Mouse (Mus musculus): ENCODE measurements around the gene Maml3. TPM values are rescaled to one million over a fixed set of nuclear protein-coding genes. Genes with fewer than 3 reads are reported as not detected.

Gene Maml3
- polyA plus RNA-seq, 1 experiment from 2014 or later: 5.7 TPM

DNA sequence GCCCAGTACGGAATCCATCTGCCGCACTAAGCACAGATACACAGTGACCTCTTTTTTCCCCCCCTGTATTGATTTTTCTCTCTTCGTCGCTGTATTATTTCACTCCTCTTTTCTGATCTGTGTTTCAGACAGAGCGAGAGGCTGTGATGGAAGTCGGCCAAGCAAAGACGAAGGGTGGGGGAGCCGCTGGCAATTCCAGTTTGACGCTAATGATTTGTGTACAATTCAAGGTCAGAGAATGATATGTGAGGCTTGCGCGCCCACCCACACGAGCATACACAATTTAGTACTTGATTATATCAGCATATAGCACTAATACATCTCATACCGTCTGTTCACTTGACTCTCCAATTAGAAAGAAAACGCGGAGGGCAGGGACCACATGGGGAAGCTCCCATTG lies 271.9 kb downstream of the Maml3 start:
- H3K9me3 ChIP-seq (replicated peaks; ENCODE audit: control insufficient read depth, low read length, poor library complexity, severe bottlenecking): no peaks in the 10 kb centered on the region
- no peaks in the 10 kb centered on the region for H3K27me3 ChIP-seq (ENCODE audit: control insufficient read depth, insufficient read depth, low read depth, low read length)
- H3K4me2 ChIP-seq (ENCODE audit: low read length): no peak overlapping the region
- WGBS: 51% methylated on average over 15 of the region's 15 CpGs
- peak overlapping the region; percentile 61 for H3K27ac ChIP-seq (ENCODE audit: low read length)
- H3K9ac ChIP-seq (ENCODE audit: low read depth, low read length): no peak overlapping the region
- H3K4me3 ChIP-seq (ENCODE audit: low read depth, low read length): no peak overlapping the region
- peaks cover 8% of the 10 kb centered on the region; the same call in 1 of the 2 replicates for H3K4me1 ChIP-seq (ENCODE audit: control insufficient read depth, insufficient read depth, low read length)
- no peaks in the 10 kb centered on the region; the same call in 1 of the 2 replicates for H3K36me3 ChIP-seq (ENCODE audit: control insufficient read depth, insufficient read depth, low read length)
- ATAC-seq: 0 out of 2 replicates have a peak, but pooled peaks have one; percentile 13

DNA sequence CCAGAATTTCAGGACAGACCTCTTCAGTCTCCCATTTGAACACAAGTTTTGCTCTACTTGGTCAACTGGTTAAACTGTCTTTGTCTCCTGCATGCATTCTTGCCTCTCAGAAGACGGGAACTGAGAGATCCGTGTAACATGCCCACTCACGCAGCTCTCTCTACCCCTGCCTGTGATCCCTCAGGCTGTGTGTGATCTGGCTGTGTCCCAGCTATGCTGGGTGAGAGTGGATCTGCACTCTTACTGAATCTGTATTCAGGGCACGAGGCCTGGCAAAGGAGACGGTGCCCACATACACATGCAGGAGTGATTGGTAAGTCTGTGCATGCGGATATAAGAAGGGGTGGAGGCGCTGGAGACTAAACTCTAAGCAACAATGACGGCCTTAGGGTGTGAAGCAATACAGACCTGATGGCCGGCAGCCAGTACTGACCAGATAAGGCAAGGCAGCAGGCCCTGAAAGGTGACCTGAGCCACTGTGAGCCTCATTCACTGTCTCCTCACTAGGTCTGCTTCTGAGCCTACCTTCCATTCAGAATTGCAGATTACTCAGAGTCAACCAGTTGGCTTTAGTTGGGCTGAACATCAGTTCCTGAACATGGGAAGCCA lies 274.0 kb downstream of the Maml3 start:
- H3K4me3 ChIP-seq (ENCODE audit: low read depth, low read length): no peak overlapping the region
- no peak overlapping the region for H3K27ac ChIP-seq (ENCODE audit: low read length)
- 86% methylated on average over 9 of the region's 9 CpGs for WGBS
- no peak overlapping the region for H3K9ac ChIP-seq (ENCODE audit: low read depth, low read length)
- ATAC-seq: no peak
- H3K4me2 ChIP-seq (ENCODE audit: low read length): no peak overlapping the region
- no peaks in the 10 kb centered on the region; the same call in 1 of the 2 replicates for H3K36me3 ChIP-seq (ENCODE audit: control insufficient read depth, insufficient read depth, low read length)
- no peaks in the 10 kb centered on the region for H3K9me3 ChIP-seq (replicated peaks; ENCODE audit: control insufficient read depth, low read length, poor library complexity, severe bottlenecking)
- H3K27me3 ChIP-seq (ENCODE audit: control insufficient read depth, insufficient read depth, low read depth, low read length): no peaks in the 10 kb centered on the region
- H3K4me1 ChIP-seq (ENCODE audit: control insufficient read depth, insufficient read depth, low read length): peaks cover 8% of the 10 kb centered on the region; the same call in 1 of the 2 replicates

GRCm38 (mm10) chr3:51825530-51825929 lies 279.3 kb downstream of the Maml3 start:
- Histone ChIP-seq H3K4me1 (ENCODE audit: control insufficient read depth, insufficient read depth, low read length) (no peaks in the 10 kb centered on the region), H3K9me3 (replicated peaks; ENCODE audit: control insufficient read depth, low read length, poor library complexity, severe bottlenecking) (no peaks in the 10 kb centered on the region), H3K27me3 (ENCODE audit: control insufficient read depth, insufficient read depth, low read depth, low read length) (no peaks in the 10 kb centered on the region), H3K27ac (ENCODE audit: low read length) (no peak overlapping the region), H3K36me3 (ENCODE audit: control insufficient read depth, insufficient read depth, low read length) (no peaks in the 10 kb centered on the region; the same call in 1 of the 2 replicates), H3K9ac (ENCODE audit: low read depth, low read length) (no peak overlapping the region), H3K4me3 (ENCODE audit: low read depth, low read length) (no peak overlapping the region), H3K4me2 (ENCODE audit: low read length) (no peak overlapping the region)
- ATAC-seq: no peak
- 66% methylated on average over 10 of the region's 10 CpGs for WGBS

DNA sequence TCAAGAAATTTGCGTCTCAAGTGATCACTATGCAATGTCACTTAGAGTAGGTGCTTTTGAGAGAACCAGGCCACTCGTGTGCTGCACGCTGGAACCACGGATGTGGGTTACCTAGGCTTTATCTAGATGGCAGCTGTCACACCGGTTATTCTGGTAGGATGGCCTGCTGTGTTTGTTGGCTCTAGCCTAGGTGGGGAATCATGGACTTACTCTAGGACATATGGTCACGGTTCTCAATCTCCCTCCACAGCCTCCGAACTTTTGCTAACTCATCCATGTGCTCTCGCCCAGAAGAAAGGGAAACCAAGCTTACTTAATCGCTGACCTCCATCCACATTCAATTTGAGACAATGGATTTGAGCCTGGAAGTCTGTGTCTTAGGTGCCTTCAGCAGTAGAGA lies 280.4 kb downstream of the Maml3 start:
- H3K9me3 ChIP-seq (replicated peaks; ENCODE audit: control insufficient read depth, low read length, poor library complexity, severe bottlenecking): no peaks in the 10 kb centered on the region
- no peak for ATAC-seq
- H3K4me2 ChIP-seq (ENCODE audit: low read length): no peak overlapping the region
- H3K27me3 ChIP-seq (ENCODE audit: control insufficient read depth, insufficient read depth, low read depth, low read length): no peaks in the 10 kb centered on the region
- H3K9ac ChIP-seq (ENCODE audit: low read depth, low read length): no peak overlapping the region
- H3K27ac ChIP-seq (ENCODE audit: low read length): no peak overlapping the region
- 90% methylated on average over 9 of the region's 9 CpGs for WGBS
- H3K4me3 ChIP-seq (ENCODE audit: low read depth, low read length): no peak overlapping the region
- H3K36me3 ChIP-seq (ENCODE audit: control insufficient read depth, insufficient read depth, low read length): no peaks in the 10 kb centered on the region
- no peaks in the 10 kb centered on the region for H3K4me1 ChIP-seq (ENCODE audit: control insufficient read depth, insufficient read depth, low read length)

DNA sequence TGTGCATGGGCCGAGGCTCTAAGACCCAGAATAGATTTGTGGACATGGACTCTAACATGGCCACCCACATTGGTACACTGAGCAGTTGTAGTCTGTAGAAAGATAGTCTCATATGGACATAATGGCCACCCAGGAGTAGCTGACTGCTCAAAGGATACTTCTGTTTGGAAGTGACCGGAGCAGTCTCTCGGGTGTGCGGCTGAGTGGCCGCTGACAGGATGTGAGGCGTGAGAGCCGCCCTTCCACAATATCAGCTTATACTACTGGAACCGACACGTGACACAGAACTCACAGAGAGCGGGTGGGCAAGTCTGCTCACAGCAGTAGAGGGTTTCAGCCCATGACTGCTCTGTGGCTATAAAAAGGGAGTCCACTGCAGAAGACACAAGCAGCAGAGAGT lies 283.3 kb downstream of the Maml3 start:
- H3K27ac ChIP-seq (ENCODE audit: low read length): no peak overlapping the region
- no peak overlapping the region for H3K9ac ChIP-seq (ENCODE audit: low read depth, low read length)
- H3K9me3 ChIP-seq (replicated peaks; ENCODE audit: control insufficient read depth, low read length, poor library complexity, severe bottlenecking): no peaks in the 10 kb centered on the region
- WGBS: 91% methylated on average over 10 of the region's 10 CpGs
- no peak overlapping the region for H3K4me2 ChIP-seq (ENCODE audit: low read length)
- H3K27me3 ChIP-seq (ENCODE audit: control insufficient read depth, insufficient read depth, low read depth, low read length): no peaks in the 10 kb centered on the region
- peaks cover 21% of the 10 kb centered on the region for H3K4me1 ChIP-seq (ENCODE audit: control insufficient read depth, insufficient read depth, low read length)
- H3K36me3 ChIP-seq (ENCODE audit: control insufficient read depth, insufficient read depth, low read length): no peaks in the 10 kb centered on the region
- no peak overlapping the region for H3K4me3 ChIP-seq (ENCODE audit: low read depth, low read length)
- no peak for ATAC-seq

DNA sequence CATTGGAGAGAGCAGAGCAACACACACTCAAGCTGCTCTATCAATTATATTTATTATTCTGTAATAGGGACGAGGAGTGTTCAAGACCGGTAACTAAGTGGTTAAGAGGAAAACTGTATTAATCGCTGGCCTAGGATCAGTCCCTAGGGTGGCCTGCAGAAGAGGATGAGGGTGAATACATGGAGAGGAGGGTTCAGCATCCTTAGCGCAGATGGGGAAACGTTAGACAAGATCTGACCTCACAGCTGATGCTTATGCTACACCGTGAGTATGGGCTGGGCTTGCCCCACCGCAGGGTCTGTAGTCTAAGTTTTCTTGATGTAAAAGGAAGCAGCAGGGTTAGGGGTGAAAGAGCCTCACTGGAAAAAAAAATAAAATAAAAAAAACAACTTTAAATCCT lies 285.8 kb downstream of the Maml3 start:
- Histone ChIP-seq H3K27me3 (ENCODE audit: control insufficient read depth, insufficient read depth, low read depth, low read length) (no peaks in the 10 kb centered on the region), H3K4me3 (ENCODE audit: low read depth, low read length) (no peak overlapping the region), H3K4me2 (ENCODE audit: low read length) (no peak overlapping the region), H3K4me1 (ENCODE audit: control insufficient read depth, insufficient read depth, low read length) (peaks cover 21% of the 10 kb centered on the region), H3K9me3 (replicated peaks; ENCODE audit: control insufficient read depth, low read length, poor library complexity, severe bottlenecking) (no peaks in the 10 kb centered on the region), H3K27ac (ENCODE audit: low read length) (peak overlapping the region; percentile 71), H3K36me3 (ENCODE audit: control insufficient read depth, insufficient read depth, low read length) (no peaks in the 10 kb centered on the region), H3K9ac (ENCODE audit: low read depth, low read length) (no peak overlapping the region)
- ATAC-seq: no peak
- 41% methylated on average over 7 of the region's 7 CpGs for WGBS

DNA sequence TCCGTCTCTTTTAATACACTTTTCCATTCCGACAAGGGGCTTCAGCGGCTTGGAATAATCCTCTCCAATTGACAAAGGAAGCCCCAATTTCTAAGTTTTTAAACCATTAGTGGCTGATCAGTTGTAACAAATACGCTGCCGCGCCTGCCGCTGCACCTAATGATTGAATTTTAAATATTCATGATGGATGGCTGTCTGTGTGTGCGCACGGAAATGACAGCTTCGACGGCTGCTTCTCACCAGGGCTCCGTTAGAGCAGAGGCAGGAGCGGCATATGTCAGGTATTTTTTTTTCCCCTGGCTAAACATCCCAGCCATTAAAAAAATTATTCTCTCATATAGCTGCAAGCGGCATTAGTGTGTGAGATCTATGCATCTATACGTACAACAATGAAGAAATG lies 287.0 kb downstream of the Maml3 start:
- H3K9ac ChIP-seq (ENCODE audit: low read depth, low read length): no peak overlapping the region
- H3K9me3 ChIP-seq (replicated peaks; ENCODE audit: control insufficient read depth, low read length, poor library complexity, severe bottlenecking): no peaks in the 10 kb centered on the region
- no peaks in the 10 kb centered on the region for H3K36me3 ChIP-seq (ENCODE audit: control insufficient read depth, insufficient read depth, low read length)
- peaks cover 21% of the 10 kb centered on the region for H3K4me1 ChIP-seq (ENCODE audit: control insufficient read depth, insufficient read depth, low read length)
- WGBS: 13% methylated on average over 15 of the region's 15 CpGs
- no peaks in the 10 kb centered on the region for H3K27me3 ChIP-seq (ENCODE audit: control insufficient read depth, insufficient read depth, low read depth, low read length)
- no peak for ATAC-seq
- peak overlapping the region; percentile 74 for H3K27ac ChIP-seq (ENCODE audit: low read length)
- H3K4me3 ChIP-seq (ENCODE audit: low read depth, low read length): no peak overlapping the region; the same call in 1 of the 2 replicates
- peak overlapping the region; percentile 39 for H3K4me2 ChIP-seq (ENCODE audit: low read length)

DNA sequence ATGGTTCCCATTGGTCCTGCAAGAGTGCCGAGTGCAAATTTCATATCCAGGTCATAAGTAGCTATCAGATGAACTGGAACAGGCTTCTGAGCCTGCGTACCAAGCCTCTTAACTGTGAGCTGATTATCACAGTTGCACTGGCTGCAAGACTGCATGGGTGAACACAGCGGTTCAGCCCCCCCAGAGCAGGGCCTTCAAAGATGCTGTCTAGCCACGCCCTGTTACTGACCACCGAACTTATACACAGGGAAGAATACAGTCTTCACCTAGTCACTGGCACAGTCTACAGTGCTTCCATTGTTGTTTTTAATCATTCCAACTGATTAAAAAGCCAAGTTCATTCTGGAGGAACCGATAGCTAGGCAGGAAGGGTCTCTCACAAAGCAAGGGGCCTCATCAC lies 287.5 kb downstream of the Maml3 start:
- ATAC-seq: peak; percentile 54
- no peaks in the 10 kb centered on the region for H3K36me3 ChIP-seq (ENCODE audit: control insufficient read depth, insufficient read depth, low read length)
- WGBS: 33% methylated on average over 6 of the region's 6 CpGs
- no peaks in the 10 kb centered on the region for H3K9me3 ChIP-seq (replicated peaks; ENCODE audit: control insufficient read depth, low read length, poor library complexity, severe bottlenecking)
- H3K27ac ChIP-seq (ENCODE audit: low read length): peak overlapping the region; percentile 74
- H3K27me3 ChIP-seq (ENCODE audit: control insufficient read depth, insufficient read depth, low read depth, low read length): no peaks in the 10 kb centered on the region
- no peak overlapping the region; the same call in 1 of the 2 replicates for H3K4me2 ChIP-seq (ENCODE audit: low read length)
- H3K4me3 ChIP-seq (ENCODE audit: low read depth, low read length): no peak overlapping the region
- peaks cover 21% of the 10 kb centered on the region for H3K4me1 ChIP-seq (ENCODE audit: control insufficient read depth, insufficient read depth, low read length)
- H3K9ac ChIP-seq (ENCODE audit: low read depth, low read length): no peak overlapping the region

- Histone ChIP-seq H3K4me1 (ENCODE audit: control insufficient read depth, insufficient read depth, low read length) (peaks cover 21% of the 10 kb centered on the region), H3K27ac (ENCODE audit: low read length) (peak overlapping the region; percentile 74), H3K4me3 (ENCODE audit: low read depth, low read length) (no peak overlapping the region), H3K36me3 (ENCODE audit: control insufficient read depth, insufficient read depth, low read length) (no peaks in the 10 kb centered on the region), H3K27me3 (ENCODE audit: control insufficient read depth, insufficient read depth, low read depth, low read length) (no peaks in the 10 kb centered on the region), H3K9ac (ENCODE audit: low read depth, low read length) (no peak overlapping the region), H3K4me2 (ENCODE audit: low read length) (no peak overlapping the region), H3K9me3 (replicated peaks; ENCODE audit: control insufficient read depth, low read length, poor library complexity, severe bottlenecking) (no peaks in the 10 kb centered on the region)
- WGBS: 57% methylated on average over 7 of the region's 7 CpGs
- ATAC-seq: peak; percentile 52
Measured at GRCm38 (mm10) chr3:51816517-51817285, 288.2 kb downstream of the Maml3 start.
